Mouse (Mus musculus) liver, postnatal 0 days (tissue): Measurements from ENCODE around the gene Zbtb7b. TPM values are rescaled to one million over a fixed set of nuclear protein-coding genes. Genes with fewer than 3 reads are reported as not detected.

ENCODE experiments used
- ATAC-seq: fragments of 200-750 bp; cut with Nextera tagmentation; 2 replicates; pipeline ENCODE4 v1.8.0; 2017; ENCODE audit warnings: mild to moderate bottlenecking, moderate library complexity
- DNase-seq: peaks from one replicate; pipeline ENCODE4 v3.0.0-alpha.2; 2016
- H3K27ac ChIP-seq: fragments of 300-500 bp; sonication (generic); 2 replicates; pipeline ENCODE4 v1.5.1; 2014; ENCODE audit warnings: antibody characterized with exemption, moderate library complexity, mild to moderate bottlenecking, low read depth
- H3K27me3 ChIP-seq: fragments of 300-500 bp; sonication (generic); 2 replicates; pipeline ENCODE4 v1.6.1; 2014; ENCODE audit warnings: low read length, control low read depth, mixed read lengths; ENCODE audit not compliant: insufficient read depth
- H3K36me3 ChIP-seq: fragments of 300-500 bp; sonication (generic); replicated peaks from 2 replicates; pipeline ENCODE4 v1.6.1; 2014; ENCODE audit warnings: mild to moderate bottlenecking, control low read depth, low read length, moderate library complexity, mixed read lengths; ENCODE audit not compliant: insufficient read depth
- H3K4me1 ChIP-seq: fragments of 300-500 bp; sonication (generic); 2 replicates; pipeline ENCODE4 v1.6.1; 2014; ENCODE audit warnings: antibody characterized with exemption, mild to moderate bottlenecking, control low read depth; ENCODE audit not compliant: insufficient read depth
- H3K4me2 ChIP-seq: fragments of 300-500 bp; sonication (generic); 2 replicates; pipeline ENCODE4 v1.6.1; 2014; ENCODE audit warnings: low read depth, mild to moderate bottlenecking, low read length, moderate library complexity, mixed read lengths
- H3K4me3 ChIP-seq: fragments of 300-500 bp; sonication (generic); 2 replicates; pipeline ENCODE4 v1.5.1; 2014; ENCODE audit warnings: low read depth, low read length
- H3K9ac ChIP-seq: fragments of 300-500 bp; sonication (generic); replicated peaks from 2 replicates; pipeline ENCODE4 v1.6.1; 2014; ENCODE audit warnings: mild to moderate bottlenecking, moderate library complexity
- H3K9me3 ChIP-seq: fragments of 300-500 bp; sonication (generic); 2 replicates; pipeline ENCODE4 v1.6.1; 2016; ENCODE audit warnings: mild to moderate bottlenecking, control low read depth, low read length, mixed read lengths
- CTCF ChIP-seq: sonication (generic); IDR thresholded peaks from 2 replicates; pipeline ENCODE4 v1.5.1; 2016; ENCODE audit warnings: antibody characterized with exemption, low read depth
- EP300 ChIP-seq: IDR thresholded peaks from 2 replicates; pipeline ENCODE4 v1.6.1; 2016; ENCODE audit warnings: antibody characterized with exemption, low read depth, mild to moderate bottlenecking
- WGBS: fragments of 180-500 bp; shearing (Covaris S2); extraction: QIAGEN DNeasy Blood & Tissue Kit; methylation state at CpG from one replicate; pipeline ENCODE4 v1.1.7; 2014; ENCODE audit not compliant: insufficient replicate concordance; 5-methylcytosine and 5-hydroxymethylcytosine counted together
- polyA plus RNA-seq: library from polyadenylated mRNA; unstranded; fragments of >200 nt; fragmentation: Nextera tagmentation; extraction: Ambion mirVana; gene quantifications from 2 replicates; pipeline ENCODE4 v1.2.1, GENCODE M21; 2015

The Zbtb7b gene
- polyA plus RNA-seq, 1 experiment from 2014 or later, result 4.1 TPM

GRCm38 (mm10) chr3:89356029-89356428, 38.5 kb downstream of the Zbtb7b start:
- no peaks in the 10 kb centered on the region for H3K9me3 ChIP-seq
- no peak for ATAC-seq
- no peak overlapping the region for H3K9ac ChIP-seq
- TF ChIP-seq CTCF, result no peak
- TF ChIP-seq EP300, result no peak
- H3K36me3 ChIP-seq, result no peaks in the 10 kb centered on the region
- H3K27me3 ChIP-seq, result peaks cover 5% of the 10 kb centered on the region; the same call in 1 of the 2 replicates
- H3K27ac ChIP-seq, result no peak overlapping the region
- H3K4me3 ChIP-seq, result no peak overlapping the region
- DNase-seq, result no peak
- no peak overlapping the region for H3K4me2 ChIP-seq
- WGBS, result 55% methylated on average over 9 of the region's 9 CpGs
- H3K4me1 ChIP-seq, result no peaks in the 10 kb centered on the region

- H3K27me3 ChIP-seq, result peaks cover 9% of the 10 kb centered on the region; the same call in 1 of the 2 replicates
- 0 out of 2 replicates have a peak, but pooled peaks have one; percentile 1 for ATAC-seq
- no peak overlapping the region for H3K27ac ChIP-seq
Measured at GRCm38 (mm10) chr3:89355512-89355902, 39.1 kb downstream of the Zbtb7b start.

GRCm38 (mm10) chr3:89354816-89355511, 39.6 kb downstream of the Zbtb7b start:
- Histone ChIP-seq H3K4me1 (peaks cover 4% of the 10 kb centered on the region), H3K36me3 (no peaks in the 10 kb centered on the region), H3K9me3 (no peaks in the 10 kb centered on the region), H3K9ac (no peak overlapping the region), H3K4me3 (no peak overlapping the region), H3K4me2 (no peak overlapping the region), H3K27me3 (peaks cover 14% of the 10 kb centered on the region; the same call in 1 of the 2 replicates), H3K27ac (no peak overlapping the region)
- no peak for TF ChIP-seq EP300
- TF ChIP-seq CTCF, result peak; percentile 90
- peak; percentile 87 for DNase-seq
- WGBS, result 19% methylated on average over 5 of the region's 5 CpGs
- ATAC-seq, result peak; percentile 73

More at GRCm38 (mm10) chr3:89355512-89355902, 39.1 kb downstream of the Zbtb7b start:
- 60% methylated on average over 6 of the region's 6 CpGs for WGBS
- DNase-seq, result no peak
- no peaks in the 10 kb centered on the region for H3K36me3 ChIP-seq
- TF ChIP-seq CTCF, result no peak
- no peak for TF ChIP-seq EP300
- H3K4me1 ChIP-seq, result no peaks in the 10 kb centered on the region
- no peak overlapping the region for H3K9ac ChIP-seq
- H3K4me3 ChIP-seq, result no peak overlapping the region
- H3K4me2 ChIP-seq, result no peak overlapping the region
- H3K9me3 ChIP-seq, result no peaks in the 10 kb centered on the region

GRCm38 (mm10) chr3:89351271-89351670, 43.3 kb downstream of the Zbtb7b start:
- Histone ChIP-seq H3K36me3 (no peaks in the 10 kb centered on the region), H3K27ac (no peak overlapping the region), H3K4me2 (no peak overlapping the region), H3K4me1 (peaks cover 14% of the 10 kb centered on the region), H3K4me3 (no peak overlapping the region), H3K27me3 (peaks cover 28% of the 10 kb centered on the region), H3K9me3 (no peaks in the 10 kb centered on the region), H3K9ac (no peak overlapping the region)
- 67% methylated on average over 5 of the region's 5 CpGs for WGBS
- TF ChIP-seq EP300, result no peak
- TF ChIP-seq CTCF, result no peak
- DNase-seq, result no peak
- no peak for ATAC-seq

GRCm38 (mm10) chr3:89349869-89350501, 44.6 kb downstream of the Zbtb7b start, which contains the start of gene Adam15:
Adam15 (minus strand) TSS chr3:89349996.
- peak; percentile 89 for ATAC-seq
- Histone ChIP-seq H3K9ac (peak within 1 kb of the TSS; percentile 50), H3K4me2 (peak within 1 kb of the TSS; percentile 90), H3K4me1 (peaks cover 14% of the 10 kb centered on the region), H3K36me3 (no peaks in the 10 kb centered on the region), H3K4me3 (peak within 1 kb of the TSS; percentile 64), H3K27ac (peak within 1 kb of the TSS; percentile 34; the same call in 1 of the 2 replicates), H3K27me3 (peaks cover 28% of the 10 kb centered on the region), H3K9me3 (no peaks in the 10 kb centered on the region)
- peak; percentile 90 for DNase-seq
- WGBS, result 1% methylated on average over 59 of the region's 59 CpGs
- TF ChIP-seq EP300, result no peak
